Mouse (Mus musculus): ENCODE results near the gene Rpl22. TPM values are rescaled to one million over a fixed set of nuclear protein-coding genes. Genes with fewer than 3 reads are reported as not detected.

Rpl22 gene
- total and polyA plus RNA-seq, 3 experiments: 1,792 to 1,885 TPM; not detected in 1

DNA sequence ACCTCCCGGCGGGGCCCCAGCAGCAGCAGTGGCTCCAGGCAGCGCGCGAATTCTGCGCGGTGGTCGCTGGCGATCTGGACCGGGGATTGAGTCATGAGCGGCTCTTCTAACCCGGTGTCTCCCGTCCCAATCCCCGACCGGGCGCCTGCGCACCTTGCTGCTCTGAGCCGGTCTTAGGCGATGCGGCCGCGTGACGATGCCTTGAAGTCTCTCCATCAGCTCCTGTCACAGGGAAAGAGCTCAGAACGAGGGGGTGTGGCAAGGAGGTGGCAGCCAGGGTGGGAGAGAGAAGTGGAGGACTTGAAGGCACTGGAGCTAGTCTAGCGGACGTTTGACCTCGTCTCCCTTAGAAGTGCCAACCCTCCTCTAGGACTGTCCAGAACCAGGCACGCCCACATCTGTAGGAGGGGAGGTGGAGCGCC is 12.3 kb upstream of the Rpl22 start:
- Histone ChIP-seq H3K4me1 (ENCODE audit: control insufficient read depth in 1 of 2, insufficient read depth in 2 of 2, low read length in 2 of 2) (no peaks in the 10 kb centered on the region), H3K27me3 (ENCODE audit: control insufficient read depth in 1 of 2, insufficient read depth in 2 of 2, low read length in 2 of 2) (no peaks in the 10 kb centered on the region), H3K9ac (ENCODE audit: control insufficient read depth, low read depth, low read length, poor library complexity, severe bottlenecking) (no peak overlapping the region), H3K4me3 (ENCODE audit: control insufficient read depth in 1 of 2, insufficient read depth in 1 of 2, low read depth in 2 of 2, low read length in 2 of 2) (no peak overlapping the region), H3K27ac (ENCODE audit: control insufficient read depth, low read depth, low read length) (no peak overlapping the region), H3K9me3 (replicated peaks; ENCODE audit: insufficient read depth, low read length) (no peaks in the 10 kb centered on the region), H3K36me3 (ENCODE audit: control insufficient read depth in 1 of 2, insufficient read depth in 2 of 2, low read length in 2 of 2) (no peaks in the 10 kb centered on the region), H3K79me2 (ENCODE audit: control insufficient read depth, insufficient read depth, low read length, poor library complexity) (no peaks in the 10 kb centered on the region)
- no peak for DNase-seq (ENCODE audit: low read depth, low spot score)
- TF ChIP-seq GATA1 (IDR thresholded peaks at IDR 0.05; ENCODE audit: low read depth, low read length): no peak
- TF ChIP-seq NRF1 (IDR thresholded peaks at IDR 0.05; ENCODE audit: insufficient read depth, low read depth, low read length, poor library complexity, severe bottlenecking): no peak
- TF ChIP-seq GABPA (IDR thresholded peaks at IDR 0.05; ENCODE audit: low read depth, low read length): no peak
- TF ChIP-seq ZNF384 (IDR thresholded peaks at IDR 0.05; ENCODE audit: low read depth, low read length): no peak

GRCm38 (mm10) chr4:152313934-152314333 is 11.6 kb upstream of the Rpl22 start:
- Histone ChIP-seq H3K4me1 (ENCODE audit: control insufficient read depth in 1 of 2, insufficient read depth in 2 of 2, low read length in 2 of 2) (no peaks in the 10 kb centered on the region), H3K9ac (ENCODE audit: control insufficient read depth, low read depth, low read length, poor library complexity, severe bottlenecking) (no peak overlapping the region), H3K27ac (ENCODE audit: control insufficient read depth, low read depth, low read length) (no peak overlapping the region), H3K27me3 (ENCODE audit: control insufficient read depth in 1 of 2, insufficient read depth in 2 of 2, low read length in 2 of 2) (no peaks in the 10 kb centered on the region), H3K4me3 (ENCODE audit: control insufficient read depth in 1 of 2, insufficient read depth in 1 of 2, low read depth in 2 of 2, low read length in 2 of 2) (no peak overlapping the region), H3K9me3 (replicated peaks; ENCODE audit: insufficient read depth, low read length) (no peaks in the 10 kb centered on the region), H3K36me3 (ENCODE audit: control insufficient read depth in 1 of 2, insufficient read depth in 2 of 2, low read length in 2 of 2) (no peaks in the 10 kb centered on the region), H3K79me2 (ENCODE audit: control insufficient read depth, insufficient read depth, low read length, poor library complexity) (no peaks in the 10 kb centered on the region)
- no peak for DNase-seq (ENCODE audit: low read depth, low spot score)
- TF ChIP-seq CTCF (IDR thresholded peaks at IDR 0.05 in 2 of 3, conservative IDR thresholded peaks at IDR 0.05 in 1 of 3; ENCODE audit: control insufficient read depth in 1 of 3, insufficient read depth in 1 of 3, low read depth in 2 of 3, low read length in 3 of 3, poor library complexity in 1 of 3, severe bottlenecking in 1 of 3) (peak in 1 of 3 experiments; percentile 13; a peak in 1 of 6 replicates), MXI1 (IDR thresholded peaks at IDR 0.05; ENCODE audit: low read depth, low read length) (no peak)

DNA sequence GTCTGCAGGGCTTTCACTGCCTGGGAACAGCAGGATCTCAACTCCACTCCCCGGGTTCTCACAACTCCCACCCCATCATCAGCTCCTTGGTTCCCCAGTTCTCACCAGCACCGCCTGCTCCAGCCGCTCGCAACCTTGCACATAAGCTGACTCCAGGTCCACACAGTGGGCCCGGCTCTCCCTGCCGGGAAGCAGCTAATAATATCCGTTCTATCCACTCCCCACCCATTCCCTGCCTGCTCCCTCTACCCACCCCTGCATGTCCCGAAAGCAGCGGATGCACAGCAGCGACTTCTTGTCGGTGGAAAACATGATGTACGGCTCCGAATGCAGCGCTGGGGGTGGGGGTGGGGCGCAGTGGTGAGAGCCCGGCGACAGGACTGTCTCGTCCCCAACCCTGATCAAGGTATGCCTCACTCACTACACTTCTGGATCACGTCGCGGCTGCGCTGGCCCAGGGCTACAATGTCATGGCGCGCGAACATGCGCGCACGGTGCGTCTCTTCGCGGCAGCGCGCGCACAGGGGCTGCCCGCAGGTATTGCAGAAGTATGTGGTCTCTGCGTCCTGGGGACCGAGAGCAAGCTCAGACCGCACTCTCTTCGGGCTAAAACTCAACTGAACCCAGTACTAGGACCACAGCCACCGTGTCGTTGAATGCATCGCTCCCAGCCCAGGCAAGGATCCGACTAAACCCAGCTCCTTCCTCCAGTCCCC is 9.9 kb upstream of the Rpl22 start:
- H3K27ac ChIP-seq (ENCODE audit: control insufficient read depth, low read depth, low read length): no peak overlapping the region
- H3K4me1 ChIP-seq (ENCODE audit: control insufficient read depth in 1 of 2, insufficient read depth in 2 of 2, low read length in 2 of 2): no peaks in the 10 kb centered on the region
- no peaks in the 10 kb centered on the region for H3K9me3 ChIP-seq (replicated peaks; ENCODE audit: insufficient read depth, low read length)
- no peak for TF ChIP-seq RAD21 (IDR thresholded peaks at IDR 0.05; ENCODE audit: low read depth, low read length)
- no peak for TF ChIP-seq CHD1 (IDR thresholded peaks at IDR 0.05; ENCODE audit: low read depth, low read length)
- no peak for TF ChIP-seq MAX (IDR thresholded peaks at IDR 0.05; ENCODE audit: low read length)
- TF ChIP-seq RCOR1 (IDR thresholded peaks at IDR 0.05; ENCODE audit: low read depth, low read length): no peak
- no peak for TF ChIP-seq KAT2A (conservative IDR thresholded peaks at IDR 0.05; ENCODE audit: low read depth, low read length)
- no peak for TF ChIP-seq TCF12 (IDR thresholded peaks at IDR 0.05; ENCODE audit: low read depth, low read length)
- no peak overlapping the region for H3K4me3 ChIP-seq (ENCODE audit: control insufficient read depth in 1 of 2, insufficient read depth in 1 of 2, low read depth in 2 of 2, low read length in 2 of 2)
- H3K27me3 ChIP-seq (ENCODE audit: control insufficient read depth in 1 of 2, insufficient read depth in 2 of 2, low read length in 2 of 2): no peaks in the 10 kb centered on the region
- no peaks in the 10 kb centered on the region for H3K36me3 ChIP-seq (ENCODE audit: control insufficient read depth in 1 of 2, insufficient read depth in 2 of 2, low read length in 2 of 2)
- H3K9ac ChIP-seq (ENCODE audit: control insufficient read depth, low read depth, low read length, poor library complexity, severe bottlenecking): no peak overlapping the region
- no peaks in the 10 kb centered on the region for H3K79me2 ChIP-seq (ENCODE audit: control insufficient read depth, insufficient read depth, low read length, poor library complexity)
- no peak for DNase-seq (ENCODE audit: low read depth, low spot score)

Measured in MEL (cell line).